Mouse (Mus musculus) lung, postnatal 0 days (tissue): ENCODE results near the gene Ankrd24.

Source experiments
- CTCF ChIP-seq: IDR thresholded peaks from 2 replicates; pipeline ENCODE4 v1.5.1; 2016; ENCODE audit warnings: antibody characterized with exemption, mild to moderate bottlenecking
- EP300 ChIP-seq: IDR thresholded peaks from 2 replicates; pipeline ENCODE4 v1.6.1; 2016; ENCODE audit warnings: antibody characterized with exemption, mild to moderate bottlenecking, control low read depth

GRCm38 (mm10) chr10:81591846-81592245 lies 36.5 kb upstream of the Ankrd24 start:
- TF ChIP-seq CTCF (no peak), EP300 (no peak)
